Mouse (Mus musculus): ENCODE measurements around the gene Scarf1.

The Scarf1 gene

GRCm38 (mm10) chr11:75566276-75567196 lies 53.2 kb downstream of the Scarf1 start:
- DNase-seq = peak; percentile 53 to 59

- DNase-seq = peak; percentile 72 to 78
Observed at GRCm38 (mm10) chr11:75567346-75568114, 54.2 kb downstream of the Scarf1 start.

- peak in 1 of 2 experiments; percentile 42 for DNase-seq
Observed at GRCm38 (mm10) chr11:75568115-75568511, 54.8 kb downstream of the Scarf1 start.

GRCm38 (mm10) chr11:75568962-75569361 lies 55.6 kb downstream of the Scarf1 start:
- peak in 1 of 2 experiments; percentile 44 for DNase-seq

- peak; percentile 86 to 89 for DNase-seq
Observed at GRCm38 (mm10) chr11:75570375-75571125, 57.2 kb downstream of the Scarf1 start.

- DNase-seq = peak; percentile 47 to 67
Observed at GRCm38 (mm10) chr11:75571126-75571990, 58.0 kb downstream of the Scarf1 start.

- DNase-seq = no peak
Observed at GRCm38 (mm10) chr11:75572301-75572791, 59.0 kb downstream of the Scarf1 start.

GRCm38 (mm10) chr11:75572854-75573650 lies 59.7 kb downstream of the Scarf1 start:
- peak; percentile 95 to 97 for DNase-seq

- peak in 1 of 2 experiments; percentile 46 for DNase-seq
Observed at GRCm38 (mm10) chr11:75574378-75575123, 61.2 kb downstream of the Scarf1 start.

GRCm38 (mm10) chr11:75575560-75576123 lies 62.3 kb downstream of the Scarf1 start:
- DNase-seq = no peak
